Mouse (Mus musculus): ENCODE data around the gene Gm20388. TPM values are rescaled to one million over a fixed set of nuclear protein-coding genes. Genes with fewer than 3 reads are reported as not detected.
A peak's percentile ranks its signal among the peaks of the same experiment; 100 is the strongest.

The Gm20388 gene
- polyA plus RNA-seq, 1 experiment from 2014 or later, result 5.3 TPM

GRCm38 (mm10) chr8:122817724-122818496 is 2907.3 kb downstream of the Gm20388 start:
- no peak overlapping the region for H3K9ac ChIP-seq (ENCODE audit: low read depth, low read length)
- no peak for ATAC-seq (replicated peaks; ENCODE audit: low FRiP score)
- no peaks in the 10 kb centered on the region for H3K36me3 ChIP-seq (ENCODE audit: control insufficient read depth, insufficient read depth, low read length)
- no peak overlapping the region for H3K27ac ChIP-seq (ENCODE audit: low read depth, low read length)
- WGBS, result 55% methylated on average over 13 of the region's 13 CpGs
- no peaks in the 10 kb centered on the region for H3K27me3 ChIP-seq (replicated peaks; ENCODE audit: control insufficient read depth, insufficient read depth, low read length)
- no peak overlapping the region for H3K4me2 ChIP-seq
- H3K4me3 ChIP-seq (ENCODE audit: low read depth, low read length), result no peak overlapping the region
- H3K4me1 ChIP-seq (replicated peaks; ENCODE audit: control insufficient read depth, insufficient read depth, low read length), result no peaks in the 10 kb centered on the region
- no peak for DNase-seq (ENCODE audit: low spot score)
- H3K9me3 ChIP-seq (ENCODE audit: control insufficient read depth, low read length), result no peaks in the 10 kb centered on the region

- 65% methylated on average over 11 of the region's 11 CpGs for WGBS
- DNase-seq (ENCODE audit: low spot score), result no peak
- no peaks in the 10 kb centered on the region for H3K9me3 ChIP-seq (ENCODE audit: control insufficient read depth, low read length)
- no peak overlapping the region for H3K4me2 ChIP-seq
- no peak for ATAC-seq (replicated peaks; ENCODE audit: low FRiP score)
- H3K4me3 ChIP-seq (ENCODE audit: low read depth, low read length), result no peak overlapping the region
- no peaks in the 10 kb centered on the region for H3K27me3 ChIP-seq (replicated peaks; ENCODE audit: control insufficient read depth, insufficient read depth, low read length)
- H3K9ac ChIP-seq (ENCODE audit: low read depth, low read length), result no peak overlapping the region
- no peaks in the 10 kb centered on the region for H3K36me3 ChIP-seq (ENCODE audit: control insufficient read depth, insufficient read depth, low read length)
- no peak overlapping the region for H3K27ac ChIP-seq (ENCODE audit: low read depth, low read length)
- no peaks in the 10 kb centered on the region for H3K4me1 ChIP-seq (replicated peaks; ENCODE audit: control insufficient read depth, insufficient read depth, low read length)
Measured at GRCm38 (mm10) chr8:122819776-122820175, 2909.1 kb downstream of the Gm20388 start.

GRCm38 (mm10) chr8:122824571-122824970 is 2913.9 kb downstream of the Gm20388 start:
- Histone ChIP-seq H3K9ac (ENCODE audit: low read depth, low read length) (no peak overlapping the region), H3K4me3 (ENCODE audit: low read depth, low read length) (no peak overlapping the region), H3K27ac (ENCODE audit: low read depth, low read length) (no peak overlapping the region), H3K4me2 (no peak overlapping the region), H3K9me3 (ENCODE audit: control insufficient read depth, low read length) (no peaks in the 10 kb centered on the region), H3K36me3 (ENCODE audit: control insufficient read depth, insufficient read depth, low read length) (no peaks in the 10 kb centered on the region), H3K4me1 (replicated peaks; ENCODE audit: control insufficient read depth, insufficient read depth, low read length) (no peaks in the 10 kb centered on the region), H3K27me3 (replicated peaks; ENCODE audit: control insufficient read depth, insufficient read depth, low read length) (peaks cover 3% of the 10 kb centered on the region; the same call in 1 of the 2 replicates)
- DNase-seq (ENCODE audit: low spot score), result no peak
- ATAC-seq (replicated peaks; ENCODE audit: low FRiP score), result no peak
- 57% methylated on average over 5 of the region's 5 CpGs for WGBS

GRCm38 (mm10) chr8:122824986-122825385 is 2914.3 kb downstream of the Gm20388 start:
- H3K4me2 ChIP-seq, result no peak overlapping the region
- WGBS, result 72% methylated on average over 9 of the region's 9 CpGs
- H3K4me3 ChIP-seq (ENCODE audit: low read depth, low read length), result no peak overlapping the region
- no peaks in the 10 kb centered on the region for H3K9me3 ChIP-seq (ENCODE audit: control insufficient read depth, low read length)
- ATAC-seq (replicated peaks; ENCODE audit: low FRiP score), result no peak
- no peaks in the 10 kb centered on the region for H3K36me3 ChIP-seq (ENCODE audit: control insufficient read depth, insufficient read depth, low read length)
- H3K27ac ChIP-seq (ENCODE audit: low read depth, low read length), result no peak overlapping the region
- no peak for DNase-seq (ENCODE audit: low spot score)
- H3K9ac ChIP-seq (ENCODE audit: low read depth, low read length), result no peak overlapping the region
- peaks cover 3% of the 10 kb centered on the region; the same call in 1 of the 2 replicates for H3K27me3 ChIP-seq (replicated peaks; ENCODE audit: control insufficient read depth, insufficient read depth, low read length)
- no peaks in the 10 kb centered on the region for H3K4me1 ChIP-seq (replicated peaks; ENCODE audit: control insufficient read depth, insufficient read depth, low read length)

GRCm38 (mm10) chr8:122825408-122825807 is 2914.8 kb downstream of the Gm20388 start:
- 62% methylated on average over 8 of the region's 8 CpGs for WGBS
- no peak overlapping the region for H3K4me2 ChIP-seq

DNA sequence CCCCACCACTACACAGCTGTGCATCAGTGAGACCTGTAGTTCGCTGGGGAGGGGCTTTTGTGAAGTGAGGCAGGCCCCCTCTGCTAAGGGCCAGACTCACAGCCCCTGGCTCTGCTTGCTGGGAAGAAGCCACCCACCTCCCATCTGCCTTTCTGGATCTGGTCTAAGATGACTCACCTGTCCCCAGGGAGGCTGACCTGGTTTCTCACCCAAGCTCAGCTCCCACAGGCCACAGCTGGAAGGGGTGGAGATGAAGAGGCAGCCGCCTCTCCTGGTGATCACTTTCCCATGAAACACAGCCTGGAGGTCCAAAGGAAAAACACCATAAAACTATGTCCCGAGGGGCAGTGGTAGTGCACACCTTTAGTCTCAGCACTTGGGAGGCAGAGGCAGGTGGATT is 2918.8 kb downstream of the Gm20388 start:
- DNase-seq (ENCODE audit: low spot score) (no peak), ATAC-seq (replicated peaks; ENCODE audit: low FRiP score) (no peak)
- Histone ChIP-seq H3K9ac (ENCODE audit: low read depth, low read length) (no peak overlapping the region), H3K9me3 (ENCODE audit: control insufficient read depth, low read length) (no peaks in the 10 kb centered on the region), H3K4me2 (no peak overlapping the region), H3K4me3 (ENCODE audit: low read depth, low read length) (no peak overlapping the region), H3K4me1 (replicated peaks; ENCODE audit: control insufficient read depth, insufficient read depth, low read length) (0 out of 2 replicates have a peak, but pooled peaks cover 2% of the 10 kb centered on the region), H3K27ac (ENCODE audit: low read depth, low read length) (no peak overlapping the region), H3K27me3 (replicated peaks; ENCODE audit: control insufficient read depth, insufficient read depth, low read length) (peaks cover 3% of the 10 kb centered on the region), H3K36me3 (ENCODE audit: control insufficient read depth, insufficient read depth, low read length) (no peaks in the 10 kb centered on the region)
- 82% methylated on average over 3 of the region's 3 CpGs for WGBS

More at GRCm38 (mm10) chr8:122825408-122825807, 2914.8 kb downstream of the Gm20388 start:
- no peaks in the 10 kb centered on the region for H3K4me1 ChIP-seq (replicated peaks; ENCODE audit: control insufficient read depth, insufficient read depth, low read length)
- H3K36me3 ChIP-seq (ENCODE audit: control insufficient read depth, insufficient read depth, low read length), result no peaks in the 10 kb centered on the region
- no peak overlapping the region for H3K4me3 ChIP-seq (ENCODE audit: low read depth, low read length)
- no peak for ATAC-seq (replicated peaks; ENCODE audit: low FRiP score)
- no peak overlapping the region for H3K9ac ChIP-seq (ENCODE audit: low read depth, low read length)
- H3K9me3 ChIP-seq (ENCODE audit: control insufficient read depth, low read length), result no peaks in the 10 kb centered on the region
- H3K27ac ChIP-seq (ENCODE audit: low read depth, low read length), result no peak overlapping the region
- no peak for DNase-seq (ENCODE audit: low spot score)
- H3K27me3 ChIP-seq (replicated peaks; ENCODE audit: control insufficient read depth, insufficient read depth, low read length), result peaks cover 3% of the 10 kb centered on the region; the same call in 1 of the 2 replicates

DNA sequence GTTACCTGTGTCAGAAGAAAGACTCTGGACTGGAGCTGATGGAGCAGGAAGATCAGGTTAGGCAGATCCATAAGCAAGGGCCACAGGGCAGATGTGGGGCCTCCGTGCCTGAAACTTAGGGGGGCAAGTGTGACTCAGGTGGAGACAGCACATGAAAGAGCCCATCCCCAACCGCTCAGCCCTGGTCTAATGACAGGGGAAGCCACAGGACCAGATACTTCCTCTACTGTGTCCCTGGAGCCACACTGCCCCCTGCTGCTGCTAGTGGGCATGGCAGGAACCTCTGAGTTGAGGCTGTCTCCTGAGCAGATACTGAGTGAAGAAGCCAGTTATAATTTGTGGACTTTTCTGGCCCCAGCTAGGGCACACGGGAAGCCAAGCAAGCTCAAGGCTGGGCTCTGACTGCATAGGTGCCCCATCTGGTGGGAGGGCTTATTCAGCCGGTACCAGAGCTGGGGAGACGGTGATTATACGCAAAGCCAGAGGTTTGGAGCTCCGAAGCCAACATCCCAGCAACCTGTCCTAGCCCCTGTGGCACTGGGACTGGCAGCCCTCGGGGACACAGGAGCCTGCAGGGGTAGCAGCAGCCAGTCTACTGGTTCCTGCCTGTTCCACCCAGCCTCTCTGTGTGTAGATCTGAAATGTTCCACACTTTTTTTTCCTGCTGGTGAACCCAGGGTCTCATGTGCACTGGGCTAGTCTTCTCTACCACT is 2919.9 kb downstream of the Gm20388 start:
- Histone ChIP-seq H3K4me3 (ENCODE audit: low read depth, low read length) (no peak overlapping the region), H3K9me3 (ENCODE audit: control insufficient read depth, low read length) (no peaks in the 10 kb centered on the region), H3K27me3 (replicated peaks; ENCODE audit: control insufficient read depth, insufficient read depth, low read length) (peaks cover 3% of the 10 kb centered on the region), H3K27ac (ENCODE audit: low read depth, low read length) (no peak overlapping the region), H3K4me2 (no peak overlapping the region), H3K4me1 (replicated peaks; ENCODE audit: control insufficient read depth, insufficient read depth, low read length) (0 out of 2 replicates have a peak, but pooled peaks cover 2% of the 10 kb centered on the region), H3K36me3 (ENCODE audit: control insufficient read depth, insufficient read depth, low read length) (no peaks in the 10 kb centered on the region), H3K9ac (ENCODE audit: low read depth, low read length) (no peak overlapping the region)
- ATAC-seq (replicated peaks; ENCODE audit: low FRiP score) (peak; percentile 74), DNase-seq (ENCODE audit: low spot score) (peak; percentile 93)
- WGBS, result 41% methylated on average over 8 of the region's 8 CpGs

GRCm38 (mm10) chr8:122834416-122834815 is 2923.8 kb downstream of the Gm20388 start:
- Histone ChIP-seq H3K27me3 (replicated peaks; ENCODE audit: control insufficient read depth, insufficient read depth, low read length) (no peaks in the 10 kb centered on the region; the same call in 1 of the 2 replicates), H3K9ac (ENCODE audit: low read depth, low read length) (no peak overlapping the region), H3K4me3 (ENCODE audit: low read depth, low read length) (no peak overlapping the region), H3K36me3 (ENCODE audit: control insufficient read depth, insufficient read depth, low read length) (no peaks in the 10 kb centered on the region), H3K9me3 (ENCODE audit: control insufficient read depth, low read length) (no peaks in the 10 kb centered on the region), H3K4me2 (no peak overlapping the region), H3K4me1 (replicated peaks; ENCODE audit: control insufficient read depth, insufficient read depth, low read length) (0 out of 2 replicates have a peak, but pooled peaks cover 2% of the 10 kb centered on the region), H3K27ac (ENCODE audit: low read depth, low read length) (no peak overlapping the region)
- ATAC-seq (replicated peaks; ENCODE audit: low FRiP score), result no peak
- WGBS, result 83% methylated on average over 8 of the region's 8 CpGs
- no peak for DNase-seq (ENCODE audit: low spot score)
